Mouse (Mus musculus) ES-E14 (cell line): Measurements from ENCODE around the gene Osgin1.

ENCODE experiments used
- CHD2 ChIP-seq: IDR thresholded peaks from 2 replicates; pipeline ENCODE4 v1.6.1; 2014; ENCODE audit warnings: mild to moderate bottlenecking, low read depth, low read length, inconsistent platforms
- HCFC1 ChIP-seq: IDR thresholded peaks from 2 replicates; pipeline ENCODE4 v1.6.1; 2012; ENCODE audit warnings: low read length, inconsistent platforms, borderline replicate concordance; ENCODE audit not compliant: insufficient read depth
- MAFK ChIP-seq: IDR thresholded peaks from 2 replicates; pipeline ENCODE4 v1.6.1; 2014; ENCODE audit warnings: mild to moderate bottlenecking, low read depth, low read length, inconsistent platforms; ENCODE audit not compliant: insufficient read depth

DNA sequence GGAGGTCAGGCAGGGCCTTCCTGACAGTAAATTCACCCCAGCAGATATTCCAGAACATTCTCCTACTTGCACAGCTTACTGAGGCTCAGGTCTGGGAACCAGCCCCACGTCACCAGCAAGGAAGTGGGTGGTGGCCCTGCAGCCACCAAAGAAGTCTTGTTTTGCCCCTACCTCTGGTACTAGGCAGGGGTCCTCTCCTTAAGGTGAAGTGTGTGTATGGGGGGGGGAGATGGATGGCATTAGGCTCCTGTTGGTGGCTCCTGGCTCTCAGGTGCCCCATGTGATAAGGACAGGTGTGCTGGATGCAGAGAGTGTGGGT lies 7.0 kb downstream of the Osgin1 start:
- TF ChIP-seq HCFC1 (no peak), MAFK (no peak), CHD2 (no peak)
